Mouse (Mus musculus) limb, embryonic 10.5 days (tissue): ENCODE measurements at regions not wholly inside any gene's neighbourhood (a gene's known extent, or its start where the extent isn't known, plus 50 kb on each side); places are given as distances from the start of the nearest gene placed in this dataset. TPM values are rescaled to one million over a fixed set of nuclear protein-coding genes. Genes with fewer than 3 reads are reported as not detected.

Experiments
- DNase-seq: peaks from one replicate; pipeline ENCODE4 v3.0.0-alpha.2; 2017; ENCODE audit warnings: low spot score
- H3K27ac ChIP-seq: fragments of 300-500 bp; sonication (generic); 2 replicates; pipeline ENCODE4 v1.5.1; 2016; ENCODE audit warnings: mild to moderate bottlenecking
- H3K27me3 ChIP-seq: fragments of 300-500 bp; sonication (generic); 2 replicates; pipeline ENCODE4 v1.6.1; 2016; ENCODE audit warnings: low read depth, mild to moderate bottlenecking; ENCODE audit not compliant: poor library complexity, severe bottlenecking
- H3K36me3 ChIP-seq: fragments of 300-500 bp; sonication (generic); 2 replicates; pipeline ENCODE4 v1.6.1; 2016; ENCODE audit warnings: mild to moderate bottlenecking, moderate library complexity
- H3K4me1 ChIP-seq: fragments of 300-500 bp; sonication (generic); 2 replicates; pipeline ENCODE4 v1.6.1; 2016
- H3K4me3 ChIP-seq: fragments of 300-500 bp; sonication (generic); 2 replicates; pipeline ENCODE4 v1.5.1; 2016; ENCODE audit warnings: mild to moderate bottlenecking, moderate library complexity
- H3K9me3 ChIP-seq: fragments of 300-500 bp; sonication (generic); replicated peaks from 2 replicates; pipeline ENCODE4 v1.6.1; 2016; ENCODE audit warnings: mild to moderate bottlenecking
- WGBS: fragments of 180-500 bp; shearing (Covaris S2); methylation state at CpG from one replicate; pipeline ENCODE4 v1.1.7; 2016; 5-methylcytosine and 5-hydroxymethylcytosine counted together
- microRNA-seq: library from miRNA; unstranded; fragments of <30 nt; microRNA quantifications from one replicate; pipeline ENCODE4, GENCODE M21; 2017

GRCm38 (mm10) chr5:7821700-7822099 is 138.6 kb upstream of the Steap4 start:
- no peaks in the 10 kb centered on the region for H3K9me3 ChIP-seq
- no peak overlapping the region for H3K4me3 ChIP-seq
- no peak overlapping the region for H3K27ac ChIP-seq
- H3K36me3 ChIP-seq: no peaks in the 10 kb centered on the region
- H3K4me1 ChIP-seq: no peaks in the 10 kb centered on the region
- no peaks in the 10 kb centered on the region for H3K27me3 ChIP-seq
- DNase-seq: no peak
- WGBS: 80% methylated on average over 3 of the region's 3 CpGs

- 88% methylated on average over 3 of the region's 3 CpGs for WGBS
- Histone ChIP-seq H3K27me3 (no peaks in the 10 kb centered on the region), H3K27ac (no peak overlapping the region), H3K36me3 (no peaks in the 10 kb centered on the region), H3K4me1 (no peaks in the 10 kb centered on the region), H3K9me3 (no peaks in the 10 kb centered on the region), H3K4me3 (no peak overlapping the region)
- DNase-seq: no peak
Observed at GRCm38 (mm10) chr5:7829618-7830017, 130.6 kb upstream of the Steap4 start.

GRCm38 (mm10) chr5:7833812-7834211 is 126.4 kb upstream of the Steap4 start:
- no peaks in the 10 kb centered on the region for H3K36me3 ChIP-seq
- H3K27me3 ChIP-seq: no peaks in the 10 kb centered on the region
- no peak for DNase-seq
- 83% methylated on average over 1 of the region's 1 CpGs for WGBS
- H3K9me3 ChIP-seq: no peaks in the 10 kb centered on the region
- no peak overlapping the region for H3K4me3 ChIP-seq
- H3K27ac ChIP-seq: no peak overlapping the region
- H3K4me1 ChIP-seq: no peaks in the 10 kb centered on the region

GRCm38 (mm10) chr5:7863047-7863446 is 97.2 kb upstream of the Steap4 start:
- 78% methylated on average over 2 of the region's 2 CpGs for WGBS
- no peaks in the 10 kb centered on the region for H3K27me3 ChIP-seq
- no peak overlapping the region for H3K4me3 ChIP-seq
- H3K9me3 ChIP-seq: no peaks in the 10 kb centered on the region
- no peaks in the 10 kb centered on the region for H3K36me3 ChIP-seq
- H3K4me1 ChIP-seq: no peaks in the 10 kb centered on the region
- DNase-seq: no peak
- H3K27ac ChIP-seq: no peak overlapping the region

- DNase-seq: no peak
- Histone ChIP-seq H3K4me3 (no peak overlapping the region), H3K4me1 (no peaks in the 10 kb centered on the region), H3K27me3 (no peaks in the 10 kb centered on the region), H3K9me3 (no peaks in the 10 kb centered on the region), H3K36me3 (no peaks in the 10 kb centered on the region), H3K27ac (no peak overlapping the region)
- WGBS: 87% methylated on average over 3 of the region's 3 CpGs
Observed at GRCm38 (mm10) chr5:7866041-7866641, 94.1 kb upstream of the Steap4 start.

GRCm38 (mm10) chr5:7899537-7899936 is 60.7 kb upstream of the Steap4 start:
- DNase-seq: no peak
- Histone ChIP-seq H3K36me3 (no peaks in the 10 kb centered on the region), H3K4me1 (no peaks in the 10 kb centered on the region), H3K9me3 (no peaks in the 10 kb centered on the region), H3K27ac (no peak overlapping the region), H3K27me3 (no peaks in the 10 kb centered on the region), H3K4me3 (no peak overlapping the region)
- 88% methylated on average over 3 of the region's 3 CpGs for whole genome bisulfite sequencing

Small RNA genes in the stretch of these regions (microRNA-seq; reads per million reads assigned to microRNA genes)
- not detected for gene Gm22196
